Mouse (Mus musculus): Measurements from ENCODE around the gene Tnni2. TPM values are rescaled to one million over a fixed set of nuclear protein-coding genes. Genes with fewer than 3 reads are reported as not detected.
A peak's percentile ranks its signal among the peaks of the same experiment; 100 is the strongest.

Gene Tnni2
- total RNA-seq, 2 experiments from 2014 or later, result 18.9 TPM; not detected in 1

GRCm38 (mm10) chr7:142456806-142457205 lies 15.2 kb downstream of the Tnni2 start:
- 0 out of 2 replicates have a peak, but pooled peaks have one; percentile 38 for ATAC-seq (replicated peaks; ENCODE audit: low FRiP score, low TSS enrichment, poor library complexity, severe bottlenecking)

GRCm38 (mm10) chr7:142457227-142457811 lies 15.7 kb downstream of the Tnni2 start:
- no peak for ATAC-seq (replicated peaks; ENCODE audit: low FRiP score, low TSS enrichment, poor library complexity, severe bottlenecking)

DNA sequence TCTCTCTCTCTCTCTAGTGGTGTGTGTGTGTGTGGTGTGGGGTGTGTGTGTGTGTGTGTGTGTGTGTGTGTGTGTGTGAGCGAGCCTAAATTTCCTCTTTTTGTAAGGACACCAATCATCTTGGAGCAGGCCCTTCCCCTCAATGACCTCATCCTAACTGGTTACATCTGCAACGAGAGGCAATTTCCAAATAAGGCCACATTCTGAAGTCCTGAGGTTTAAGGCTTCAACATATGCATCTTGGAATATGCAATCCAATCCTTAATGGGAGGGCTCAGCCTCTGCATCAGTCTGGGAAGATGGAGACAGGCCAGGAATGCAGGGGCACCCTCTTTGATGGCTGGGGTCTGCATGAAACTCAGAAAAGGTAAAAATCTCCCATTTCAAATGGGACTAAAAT lies 16.4 kb downstream of the Tnni2 start:
- ATAC-seq (replicated peaks; ENCODE audit: low FRiP score, low TSS enrichment, poor library complexity, severe bottlenecking), result no peak

DNA sequence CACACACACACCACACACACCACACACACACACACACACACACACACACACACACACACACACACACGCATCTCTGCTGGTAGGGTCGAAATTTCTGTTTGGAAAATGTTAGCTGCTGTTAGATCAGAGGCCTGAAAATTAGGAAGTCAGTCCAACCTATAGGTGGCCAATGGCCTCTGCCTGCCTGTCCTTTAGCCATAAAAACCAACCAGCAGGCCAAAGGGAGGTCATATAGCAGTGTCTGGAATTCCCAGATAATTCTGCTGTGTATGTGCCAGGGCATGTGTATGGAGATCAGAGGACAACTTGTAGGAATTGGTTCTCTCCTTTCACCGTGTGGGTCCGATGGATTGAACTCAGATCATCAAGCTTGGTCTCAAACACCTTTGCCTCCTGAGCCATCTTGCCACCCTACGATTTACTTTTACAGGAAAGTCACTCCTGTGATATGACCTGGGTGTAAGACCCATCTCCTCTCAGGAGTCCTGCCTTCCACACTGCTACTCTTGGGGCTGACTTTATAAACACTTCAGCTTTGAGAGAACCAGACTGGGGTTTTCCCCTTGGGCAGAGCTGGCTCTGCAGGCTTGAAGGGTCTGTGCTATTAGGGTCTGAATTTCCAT lies 17.2 kb downstream of the Tnni2 start:
- ATAC-seq (replicated peaks; ENCODE audit: low FRiP score, low TSS enrichment, poor library complexity, severe bottlenecking), result no peak

DNA sequence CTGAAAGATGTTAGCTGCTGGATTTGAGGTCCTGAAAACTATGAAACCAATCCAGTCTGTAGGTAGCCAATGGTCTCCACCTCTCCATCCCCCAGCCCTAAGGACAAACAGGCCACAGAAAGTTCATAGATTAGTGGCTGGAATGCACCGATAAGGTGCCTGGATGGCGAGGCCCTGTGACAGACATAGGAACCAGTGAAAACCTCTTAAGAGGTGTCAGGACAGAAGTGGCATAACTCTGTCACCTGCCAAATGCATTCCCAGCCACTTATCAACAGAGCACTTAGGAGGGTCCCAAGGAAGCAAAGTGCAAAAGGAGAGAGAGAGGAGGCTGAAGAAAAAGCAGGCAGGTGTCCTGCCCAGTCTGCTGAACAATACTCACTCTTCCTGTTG lies 17.7 kb downstream of the Tnni2 start:
- ATAC-seq (replicated peaks; ENCODE audit: low FRiP score, low TSS enrichment, poor library complexity, severe bottlenecking), result no peak

- ATAC-seq (replicated peaks; ENCODE audit: low FRiP score, low TSS enrichment, poor library complexity, severe bottlenecking), result no peak
These were observed 19.0 kb downstream of the Tnni2 start, which contains the start of gene Lsp1 for GRCm38 (mm10) chr7:142460636-142461077. Gene Lsp1, plus strand, starts transcription at chr7:142460809.

- ATAC-seq (replicated peaks; ENCODE audit: low FRiP score, low TSS enrichment, poor library complexity, severe bottlenecking), result no peak
These were observed 19.8 kb downstream of the Tnni2 start for GRCm38 (mm10) chr7:142461446-142461845.

- no peak for ATAC-seq (replicated peaks; ENCODE audit: low FRiP score, low TSS enrichment, poor library complexity, severe bottlenecking)
These were observed 20.6 kb downstream of the Tnni2 start for GRCm38 (mm10) chr7:142462190-142462589.

DNA sequence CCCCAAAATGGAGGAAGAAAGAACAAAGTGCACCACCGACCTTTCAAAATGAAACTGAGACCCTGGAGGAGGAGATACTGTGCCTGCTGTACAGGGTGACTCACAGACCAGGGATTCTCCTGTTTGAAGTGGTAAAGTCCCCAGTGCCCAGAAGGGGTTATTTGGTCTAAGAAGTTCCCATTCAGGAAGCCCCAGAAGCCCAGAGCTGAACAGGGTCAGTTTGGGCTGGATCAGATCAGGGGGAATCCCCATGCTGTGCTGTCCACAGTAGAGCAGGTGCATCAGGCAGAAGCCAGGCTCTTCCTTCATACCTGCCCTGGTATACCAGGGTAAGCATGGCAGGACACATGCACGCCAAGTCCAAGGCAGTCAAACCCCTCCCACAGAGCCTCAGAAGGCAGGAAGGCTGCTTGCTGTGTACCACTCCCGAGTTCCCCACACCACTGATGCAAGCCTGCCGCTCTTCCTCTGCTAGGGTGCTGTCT lies 21.0 kb downstream of the Tnni2 start:
- no peak for ATAC-seq (replicated peaks; ENCODE audit: low FRiP score, low TSS enrichment, poor library complexity, severe bottlenecking)

- ATAC-seq (replicated peaks; ENCODE audit: low FRiP score, low TSS enrichment, poor library complexity, severe bottlenecking), result no peak
These were observed 28.6 kb downstream of the Tnni2 start for GRCm38 (mm10) chr7:142470171-142470691.

- ATAC-seq (replicated peaks; ENCODE audit: low FRiP score, low TSS enrichment, poor library complexity, severe bottlenecking), result no peak
These were observed 29.3 kb downstream of the Tnni2 start for GRCm38 (mm10) chr7:142470808-142471413.

DNA sequence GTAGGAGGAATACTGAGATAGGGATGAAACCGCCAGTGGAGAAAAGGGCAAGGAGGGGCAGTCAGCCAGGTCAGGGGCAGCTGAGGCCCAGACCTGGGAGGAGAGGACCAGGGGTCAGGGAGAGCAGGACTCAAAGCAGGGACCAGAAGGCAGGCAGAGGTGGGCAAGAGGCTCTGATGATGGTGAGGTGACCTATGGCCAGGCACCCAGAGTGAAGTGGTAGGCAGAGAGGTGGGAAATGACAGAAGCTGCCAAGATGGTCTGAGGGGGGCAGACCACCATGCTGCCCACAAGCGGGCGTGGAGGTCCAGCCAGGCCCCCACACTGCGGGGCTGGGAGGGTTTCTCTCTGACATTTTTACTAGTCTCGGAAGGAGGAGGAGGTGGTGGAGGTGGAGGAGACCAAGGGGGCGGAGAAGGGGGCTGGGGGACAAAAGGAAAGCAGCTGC lies 29.8 kb downstream of the Tnni2 start:
- no peak for ATAC-seq (replicated peaks; ENCODE audit: low FRiP score, low TSS enrichment, poor library complexity, severe bottlenecking)

- peak; percentile 48 for ATAC-seq (replicated peaks; ENCODE audit: low FRiP score, low TSS enrichment, poor library complexity, severe bottlenecking)
These were observed 30.4 kb downstream of the Tnni2 start for GRCm38 (mm10) chr7:142471884-142472570.

GRCm38 (mm10) chr7:142472936-142473335 lies 31.3 kb downstream of the Tnni2 start:
- ATAC-seq (replicated peaks; ENCODE audit: low FRiP score, low TSS enrichment, poor library complexity, severe bottlenecking), result no peak

DNA sequence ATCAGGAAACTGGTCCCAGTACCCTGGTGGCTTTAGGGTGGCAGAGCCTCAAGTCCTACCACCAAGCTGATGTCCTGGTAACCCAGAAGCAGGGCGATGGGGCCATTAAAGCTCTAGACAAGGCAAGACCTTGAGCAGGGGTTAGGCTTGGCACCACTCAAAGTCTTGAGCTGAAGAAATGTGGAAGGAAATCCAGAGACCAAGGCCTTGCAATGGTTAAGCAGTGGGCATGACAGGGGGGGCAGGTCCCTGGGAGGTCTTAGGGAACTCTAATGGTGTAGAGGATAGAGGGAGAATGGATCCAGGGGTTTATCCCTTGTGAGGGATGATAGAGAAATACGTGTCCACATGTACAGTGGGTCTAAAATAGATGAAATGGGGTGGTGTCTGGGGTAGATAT lies 31.9 kb downstream of the Tnni2 start:
- ATAC-seq (replicated peaks; ENCODE audit: low FRiP score, low TSS enrichment, poor library complexity, severe bottlenecking), result no peak

DNA sequence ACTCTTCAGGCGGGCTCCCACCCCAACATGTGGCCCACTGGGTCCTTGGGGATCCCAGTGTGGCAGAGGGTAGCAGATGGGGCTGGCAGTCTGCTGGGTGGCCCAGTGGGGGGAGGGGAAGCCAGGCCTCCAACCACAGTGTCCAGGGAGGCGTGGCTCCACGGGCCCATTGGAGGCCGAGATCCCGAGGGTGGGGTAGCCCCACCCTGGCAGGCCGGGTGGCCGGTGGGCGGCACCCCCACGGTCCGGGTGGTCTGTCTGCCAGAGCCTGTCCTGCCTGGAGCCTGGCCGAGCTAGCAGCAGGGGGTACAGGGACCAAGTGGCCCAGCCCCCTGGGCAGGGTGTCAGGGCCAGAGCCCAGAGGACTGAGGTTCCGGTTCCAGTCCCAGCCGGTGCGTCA lies 33.2 kb downstream of the Tnni2 start:
- ATAC-seq (replicated peaks; ENCODE audit: low FRiP score, low TSS enrichment, poor library complexity, severe bottlenecking), result no peak

GRCm38 (mm10) chr7:142475641-142476040 lies 34.0 kb downstream of the Tnni2 start:
- ATAC-seq (replicated peaks; ENCODE audit: low FRiP score, low TSS enrichment, poor library complexity, severe bottlenecking), result no peak

DNA sequence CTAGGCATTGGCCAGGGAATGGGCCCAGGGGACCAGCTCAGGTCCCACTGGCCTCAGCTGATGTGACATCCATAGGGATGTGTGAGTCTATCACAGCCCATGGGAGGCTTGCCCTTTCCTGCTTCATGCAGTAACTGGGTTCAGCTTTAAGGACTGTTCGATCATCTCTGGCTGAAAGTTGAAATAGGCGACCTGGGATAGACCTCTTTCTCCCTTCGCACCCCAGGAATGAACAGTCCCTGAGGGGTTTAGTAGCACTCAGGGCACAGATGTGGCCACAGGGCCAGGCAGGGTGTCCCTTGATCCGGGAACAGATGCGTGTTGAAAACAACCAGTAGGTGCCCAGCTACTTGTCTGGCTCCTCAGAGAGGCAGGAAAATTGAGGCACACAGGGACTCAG lies 34.7 kb downstream of the Tnni2 start:
- no peak for ATAC-seq (replicated peaks; ENCODE audit: low FRiP score, low TSS enrichment, poor library complexity, severe bottlenecking)

GRCm38 (mm10) chr7:142476795-142477452 lies 35.3 kb downstream of the Tnni2 start:
- no peak for ATAC-seq (replicated peaks; ENCODE audit: low FRiP score, low TSS enrichment, poor library complexity, severe bottlenecking)

Data from megakaryocyte-erythroid progenitor cell, adult 5-6 weeks (primary cell).